Mouse (Mus musculus) monocyte, adult 2 months (primary cell): ENCODE results near the gene Lrig3.

Source experiments
- DNase-seq, 2 experiments: peaks; one replicate each; pipeline ENCODE4 v3.0.0; 2022; ENCODE audit warnings: low spot score in 2 of 2, low read depth in 1 of 2

The Lrig3 gene

GRCm38 (mm10) chr10:125964709-125965108, 1.3 kb upstream of the Lrig3 start:
- no peak for DNase-seq

DNA sequence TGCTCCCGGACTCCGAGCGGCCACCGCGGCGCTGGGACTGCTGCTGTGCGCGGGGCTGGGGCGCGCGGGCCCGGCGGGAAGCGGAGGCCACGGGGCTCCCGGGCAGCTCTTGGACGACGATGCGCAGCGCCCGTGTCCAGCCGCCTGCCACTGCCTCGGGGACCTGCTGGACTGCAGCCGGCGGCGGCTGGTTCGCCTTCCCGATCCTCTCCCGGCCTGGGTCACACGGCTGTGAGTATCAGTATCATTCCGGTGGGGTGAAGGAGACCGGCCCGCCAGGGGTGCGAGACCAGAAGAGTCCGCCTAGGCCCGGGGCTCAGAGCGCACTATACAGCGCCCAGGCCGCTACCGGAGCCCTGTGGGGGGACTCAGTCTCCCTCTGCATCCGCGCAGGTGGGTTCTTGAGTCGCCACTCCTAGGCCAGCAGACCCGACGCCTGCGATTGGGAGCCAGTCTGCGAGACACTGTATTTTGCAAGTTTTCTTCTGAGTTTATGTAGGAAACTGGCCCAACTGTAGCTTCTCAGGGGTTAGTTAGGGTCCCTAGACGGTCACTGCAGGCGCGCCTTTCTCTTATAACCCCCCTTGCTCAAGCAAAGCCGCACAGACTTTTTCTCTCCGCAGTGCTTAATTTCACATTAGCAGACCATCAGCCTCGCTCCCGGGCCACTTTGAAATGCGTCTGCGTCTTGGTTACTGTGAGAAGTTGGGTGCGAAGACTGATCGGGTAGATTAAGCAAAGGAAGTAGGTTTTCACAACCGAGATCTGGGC, 698 bp downstream of the Lrig3 start:
- DNase-seq, result no peak

GRCm38 (mm10) chr10:125967436-125968160, 1.6 kb downstream of the Lrig3 start:
- DNase-seq, result no peak

GRCm38 (mm10) chr10:125968191-125969132, 2.5 kb downstream of the Lrig3 start:
- no peak for DNase-seq

GRCm38 (mm10) chr10:125969133-125969490, 3.1 kb downstream of the Lrig3 start:
- no peak for DNase-seq

- no peak for DNase-seq
Measured at GRCm38 (mm10) chr10:125970031-125970430, 4.1 kb downstream of the Lrig3 start.

DNA sequence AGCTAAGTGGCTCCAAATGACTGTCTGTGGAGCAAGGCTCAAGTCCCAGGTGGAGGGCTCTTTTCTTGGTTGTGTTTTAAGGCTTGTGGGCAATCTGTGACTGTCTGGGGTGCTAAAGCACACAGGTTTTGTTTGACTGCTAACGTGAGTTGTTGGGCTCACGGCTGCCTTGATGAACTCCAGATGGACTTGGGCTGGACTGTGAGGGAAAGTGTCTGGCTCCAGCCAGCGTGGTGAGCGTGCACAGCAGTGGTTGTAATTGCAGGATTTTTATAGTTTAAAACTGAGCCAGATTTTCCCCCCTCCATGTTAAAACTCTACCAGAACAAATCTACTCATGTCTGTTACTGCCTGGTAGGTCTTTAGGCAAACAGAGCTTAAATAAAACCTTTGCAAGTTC, 4.5 kb downstream of the Lrig3 start:
- no peak for DNase-seq

- DNase-seq, result no peak
Measured at GRCm38 (mm10) chr10:125973726-125974125, 7.8 kb downstream of the Lrig3 start.

- DNase-seq, result no peak
Measured at GRCm38 (mm10) chr10:125981938-125982337, 16.0 kb downstream of the Lrig3 start.

DNA sequence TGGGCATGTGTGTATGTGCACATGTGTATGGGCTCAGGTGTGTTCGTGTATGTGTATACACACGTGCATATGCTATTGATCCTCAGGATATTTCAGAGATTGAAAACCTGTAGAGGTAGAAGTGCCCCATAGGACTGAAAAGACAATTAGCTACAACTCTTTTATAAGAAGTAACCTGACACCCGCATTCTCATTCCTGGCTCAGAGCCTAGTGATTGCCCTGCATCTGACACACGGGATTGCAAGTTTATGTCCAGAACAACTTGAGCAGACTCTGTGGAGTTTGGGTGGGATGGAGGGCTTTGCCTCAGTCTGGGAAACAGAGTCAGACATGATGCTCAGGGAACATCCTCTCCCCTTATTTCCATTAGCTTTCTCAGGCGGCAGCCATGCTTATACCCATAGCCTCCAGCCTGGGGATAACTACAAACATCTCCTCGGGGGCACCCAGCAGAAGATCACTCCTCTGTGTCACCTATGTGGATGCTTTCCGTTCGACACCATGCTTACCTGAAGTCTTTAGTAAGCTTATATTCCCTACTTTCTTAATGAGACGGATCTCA, 18.6 kb downstream of the Lrig3 start:
- DNase-seq, result no peak

- DNase-seq, result no peak
Measured at GRCm38 (mm10) chr10:125985795-125986194, 19.8 kb downstream of the Lrig3 start.

GRCm38 (mm10) chr10:125986443-125986842, 20.5 kb downstream of the Lrig3 start:
- no peak for DNase-seq

DNA sequence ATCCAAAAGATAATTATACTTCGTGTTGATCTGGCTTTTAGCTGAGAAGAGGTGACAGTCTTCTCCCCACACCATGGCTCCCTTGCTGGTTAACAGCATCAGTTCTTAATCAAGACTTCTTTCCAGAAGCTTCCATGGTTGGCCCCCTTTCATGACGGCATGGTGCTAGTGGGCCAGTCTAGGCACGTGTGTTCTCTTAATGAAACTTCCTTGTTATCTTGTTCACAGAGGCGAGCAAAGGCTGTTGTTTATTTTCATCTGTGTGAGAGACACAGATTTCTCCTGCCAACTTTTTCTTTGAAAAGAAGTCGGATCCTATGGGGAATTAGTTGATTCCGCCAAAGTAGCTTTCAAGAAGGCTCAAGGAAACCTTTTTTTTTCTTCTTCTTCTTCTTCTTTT, 21.3 kb downstream of the Lrig3 start:
- DNase-seq, result no peak

DNA sequence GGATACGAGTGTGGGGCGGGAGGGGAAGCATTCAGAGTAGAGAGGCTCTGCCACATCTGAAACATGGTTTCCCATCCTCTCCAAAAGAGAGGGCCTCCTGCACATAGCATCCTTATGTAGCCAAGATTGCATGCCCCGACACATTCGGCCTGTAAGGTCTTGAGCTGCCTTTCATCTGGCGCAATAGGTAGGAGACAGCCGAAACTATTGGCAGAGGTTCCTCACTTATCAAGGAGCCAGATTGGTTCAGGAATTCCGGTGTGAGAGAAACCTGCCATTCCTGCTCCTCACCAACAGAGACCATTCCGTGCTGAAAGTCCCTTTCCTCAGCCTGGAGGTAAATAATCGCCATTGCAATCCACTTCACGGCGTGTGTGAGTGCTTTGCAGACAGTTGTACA, 22.1 kb downstream of the Lrig3 start:
- no peak for DNase-seq

DNA sequence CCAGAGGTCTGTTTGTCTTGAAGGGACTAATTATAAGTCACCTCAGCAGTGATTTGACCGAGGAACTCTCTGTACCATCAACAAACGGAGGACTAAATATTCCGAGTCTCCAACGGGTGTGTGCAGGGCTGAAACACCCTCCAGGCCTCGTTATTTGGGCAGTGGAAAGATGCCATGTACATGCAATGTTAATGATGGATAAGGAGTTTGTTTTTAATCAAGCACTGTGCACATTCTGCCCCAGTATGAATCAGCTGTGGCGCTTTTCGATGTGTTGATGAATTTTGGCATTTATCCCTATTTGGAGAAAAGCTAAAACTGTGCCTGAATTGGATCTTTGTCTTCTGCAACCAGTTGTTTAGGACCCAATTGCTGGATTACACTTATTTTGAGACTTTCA, 23.9 kb downstream of the Lrig3 start:
- no peak for DNase-seq

DNA sequence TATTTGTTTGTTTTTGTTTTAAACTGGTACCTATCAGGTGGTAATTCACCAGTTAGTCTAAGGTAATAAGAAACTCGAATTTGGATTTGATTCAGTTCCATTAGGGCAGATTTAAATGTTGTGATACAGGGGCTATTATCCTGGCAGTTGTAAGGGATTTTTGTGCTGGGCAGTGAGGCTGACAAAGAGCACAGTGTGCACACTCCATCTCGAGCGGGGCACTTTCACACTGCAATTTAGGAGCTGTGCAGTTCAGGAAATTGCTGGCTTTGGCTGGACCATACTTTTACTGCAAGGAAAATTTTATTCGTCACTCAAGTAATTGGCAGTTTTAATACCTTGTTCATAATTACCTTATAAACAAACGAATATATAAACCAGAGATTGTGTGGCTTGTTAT, 24.4 kb downstream of the Lrig3 start:
- no peak for DNase-seq

- no peak for DNase-seq
Measured at GRCm38 (mm10) chr10:125991819-125992218, 25.9 kb downstream of the Lrig3 start.

GRCm38 (mm10) chr10:125994855-125995254, 28.9 kb downstream of the Lrig3 start:
- no peak for DNase-seq

- DNase-seq, result no peak
Measured at GRCm38 (mm10) chr10:125995701-125996100, 29.7 kb downstream of the Lrig3 start.

- no peak for DNase-seq
Measured at GRCm38 (mm10) chr10:125996989-125997388, 31.0 kb downstream of the Lrig3 start.

DNA sequence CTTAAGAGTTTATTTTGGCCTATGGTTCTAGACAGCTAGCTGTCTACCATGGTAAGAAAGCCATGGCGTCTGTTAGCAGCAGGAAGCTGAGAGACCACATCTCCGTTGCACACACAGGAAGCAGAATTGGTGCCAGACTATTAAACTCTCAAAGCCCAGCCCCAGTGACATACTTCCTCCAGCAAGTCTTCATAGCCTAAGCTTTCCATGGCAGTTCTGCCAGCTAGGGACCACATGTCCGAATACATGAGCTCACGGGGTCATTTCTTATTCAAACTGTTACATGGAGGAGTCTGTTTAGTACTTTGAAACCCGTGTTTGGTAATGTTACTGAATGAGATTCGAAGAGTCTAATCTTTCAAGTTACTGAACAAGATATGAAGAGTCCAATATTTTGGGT, 33.6 kb downstream of the Lrig3 start:
- DNase-seq, result no peak
